In the genomic region with DNA sequence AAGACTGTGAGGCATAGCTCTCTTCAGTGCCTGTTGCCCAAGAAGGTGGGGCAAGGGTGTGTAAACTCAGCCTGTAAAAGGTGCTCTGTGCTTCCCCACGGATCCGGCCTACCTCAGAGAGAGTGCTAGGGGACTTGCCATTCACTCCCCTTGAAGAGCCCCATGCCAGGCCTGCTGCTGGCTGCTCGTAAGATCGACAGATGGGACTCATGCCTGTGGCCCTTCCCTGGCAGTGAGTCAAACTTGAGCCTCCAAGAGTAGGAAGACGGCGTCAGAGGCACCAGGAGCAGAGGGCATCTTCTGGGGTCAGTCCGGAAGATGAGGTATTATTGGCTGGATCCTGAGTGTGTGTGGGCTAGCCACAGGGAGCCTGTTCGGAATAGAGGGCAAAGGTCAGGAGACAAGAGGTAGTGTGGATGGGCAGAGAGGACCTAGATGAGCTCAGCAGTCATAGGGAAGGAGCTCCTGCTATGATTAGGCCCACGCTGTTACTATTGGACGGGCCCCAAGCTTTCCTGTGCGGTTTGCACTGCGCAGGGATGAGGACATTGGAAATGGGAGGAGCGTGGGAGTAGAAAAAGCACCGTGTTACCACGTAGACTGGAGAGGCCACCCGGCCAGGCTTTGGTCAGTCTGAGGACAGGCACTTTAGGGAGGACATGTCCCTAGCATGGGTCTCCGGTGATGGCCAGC, we compare ENCODE assay signal across 17 mouse cellular contexts. TPM values are rescaled to one million over a fixed set of nuclear protein-coding genes. Genes with fewer than 3 reads are reported as not detected.
DNase-seq lines count a peak whose midpoint lies in the region; ATAC-seq and TF ChIP-seq lines count a peak whose summit lies in the region.
"Had no signal": no experiment of that assay in that cellular context is flagged by ENCODE, and none has a peak within 500 bp of the region (broad histone marks: within the 10 kb centered on the region; RNA-seq: fewer than 3 reads in every experiment).

No protein-coding gene starts in this region.

- no peak overlapping the region; the same call in 1 of the 2 replicates for H3K4me2 ChIP-seq in kidney, embryonic 15.5 days
- H3K4me2 ChIP-seq in stomach, postnatal 0 days (replicated peaks; ENCODE audit: low read depth), result no peak overlapping the region
- H3K4me2 ChIP-seq: limb, embryonic 12.5 days; liver, embryonic 15.5 days; stomach, embryonic 15.5 days had no signal

- H3K9me3 ChIP-seq in kidney, embryonic 15.5 days (replicated peaks), result no peaks in the 10 kb centered on the region
- no peaks in the 10 kb centered on the region for H3K9me3 ChIP-seq in stomach, postnatal 0 days (ENCODE audit: control insufficient read depth, low read length)
- H3K9me3 ChIP-seq: heart, embryonic 10.5 days; limb, embryonic 12.5 days; liver, embryonic 15.5 days; stomach, embryonic 15.5 days had no signal

- WGBS in kidney, embryonic 15.5 days, result 64% methylated on average over 17 of the region's 17 CpGs
- 82% methylated on average over 17 of the region's 17 CpGs for WGBS in stomach, postnatal 0 days

- no peak for TF ChIP-seq EP300 in stomach, postnatal 0 days (optimal IDR thresholded peaks at IDR 0.05)

- peak overlapping the region; percentile 46 for H3K27ac ChIP-seq in kidney, embryonic 15.5 days
- H3K27ac ChIP-seq in stomach, postnatal 0 days (replicated peaks), result no peak overlapping the region
- H3K27ac ChIP-seq: heart, embryonic 10.5 days; limb, embryonic 12.5 days; liver, embryonic 15.5 days; stomach, embryonic 15.5 days had no signal

- H3K4me3 ChIP-seq in kidney, embryonic 15.5 days (replicated peaks), result no peak overlapping the region
- H3K4me3 ChIP-seq in stomach, postnatal 0 days (ENCODE audit: low read depth, low read length), result no peak overlapping the region
- H3K4me3 ChIP-seq: heart, embryonic 10.5 days; limb, embryonic 12.5 days; liver, embryonic 15.5 days; stomach, embryonic 15.5 days had no signal

- H3K27me3 ChIP-seq in kidney, embryonic 15.5 days, result peaks cover 24% of the 10 kb centered on the region
- H3K27me3 ChIP-seq in stomach, postnatal 0 days (ENCODE audit: control insufficient read depth, insufficient read depth, low read length), result no peaks in the 10 kb centered on the region; the same call in 1 of the 2 replicates

- ATAC-seq in kidney, embryonic 15.5 days (replicated peaks; ENCODE audit: low FRiP score), result no peak
- ATAC-seq in cerebellum, adult (ENCODE audit: insufficient number of reproducible peaks, low FRiP score, low TSS enrichment), result peak; percentile 60
- ATAC-seq in stomach, postnatal 0 days (ENCODE audit: low FRiP score, low TSS enrichment), result no peak
- ATAC-seq: activated CD4-positive, CD25-positive, alpha-beta regulatory T cell, adult 4 months; forebrain, embryonic 14.5 days had no signal

- H3K9ac ChIP-seq in kidney, embryonic 15.5 days, result no peak overlapping the region
- no peak overlapping the region for H3K9ac ChIP-seq in stomach, postnatal 0 days (ENCODE audit: low read length)
- H3K9ac ChIP-seq: limb, embryonic 12.5 days; liver, embryonic 15.5 days; stomach, embryonic 15.5 days had no signal

- DNase-seq in kidney, postnatal 25 days, result no peak
- DNase-seq in brain, adult 2 months (ENCODE audit: low read depth, low spot score), result peak; percentile 96
- peak; percentile 94 to 95 for DNase-seq in cerebellum, postnatal 25 days
- no peak for DNase-seq in stomach, postnatal 0 days (ENCODE audit: low spot score)
- no peak for DNase-seq in right cerebral cortex, postnatal 10 days (ENCODE audit: low spot score in 2 of 2)
- DNase-seq: heart, postnatal 36 days; lung, postnatal 36 days; thymus, postnatal 36 days had no signal

- H3K4me1 ChIP-seq in kidney, embryonic 15.5 days, result peaks cover 70% of the 10 kb centered on the region
- H3K4me1 ChIP-seq in stomach, postnatal 0 days (replicated peaks; ENCODE audit: control insufficient read depth, insufficient read depth), result 0 out of 2 replicates have a peak, but pooled peaks cover 8% of the 10 kb centered on the region

- no peak for TF ChIP-seq CTCF in stomach, postnatal 0 days (IDR thresholded peaks at IDR 0.05; ENCODE audit: low read depth)

- no peaks in the 10 kb centered on the region for H3K36me3 ChIP-seq in kidney, embryonic 15.5 days
- H3K36me3 ChIP-seq in stomach, postnatal 0 days (ENCODE audit: control insufficient read depth, insufficient read depth, low read length), result no peaks in the 10 kb centered on the region
- H3K36me3 ChIP-seq: heart, embryonic 10.5 days; limb, embryonic 12.5 days; liver, embryonic 15.5 days; stomach, embryonic 15.5 days had no signal

RNA-seq across cellular contexts. Expression of gene Slc22a12, which starts 14.8 kb away (rescaled TPM):
- polyA plus RNA-seq in kidney, embryonic 15.5 days (2015; fragmentation: Nextera tagmentation; extraction: Ambion mirVana), result 14.1 and 16.3 TPM in 2 replicates
- polyA plus RNA-seq in stomach, postnatal 0 days (2015; fragmentation: Nextera tagmentation; extraction: Ambion mirVana), result not detected in 2 replicates
- polyA plus RNA-seq: activated CD4-positive, CD25-positive, alpha-beta regulatory T cell, adult 4 months; forebrain, embryonic 14.5 days; heart, embryonic 10.5 days; limb, embryonic 12.5 days; liver, embryonic 15.5 days; small intestine, adult 2 months; stomach, embryonic 15.5 days had no signal

Comparison
In these comparisons a context has a peak if more than half of its experiments do, and no peak if none do; other contexts are left out.
1. DNase-seq: peak in brain, adult 2 months (single experiment) and cerebellum, postnatal 25 days (2 of 2); none in kidney, postnatal 25 days (0 of 2), stomach, postnatal 0 days (single experiment) and right cerebral cortex, postnatal 10 days (0 of 2).
2. RNA of gene Slc22a12, which starts 14.8 kb away (polyA plus RNA-seq): 14.1 to 16.3 TPM in kidney, embryonic 15.5 days; not detected in stomach, postnatal 0 days; every median in the first group is over 10 times any median in the second.